Mouse (Mus musculus): ENCODE data around the gene Gpr18.

Gpr18 gene

DNA sequence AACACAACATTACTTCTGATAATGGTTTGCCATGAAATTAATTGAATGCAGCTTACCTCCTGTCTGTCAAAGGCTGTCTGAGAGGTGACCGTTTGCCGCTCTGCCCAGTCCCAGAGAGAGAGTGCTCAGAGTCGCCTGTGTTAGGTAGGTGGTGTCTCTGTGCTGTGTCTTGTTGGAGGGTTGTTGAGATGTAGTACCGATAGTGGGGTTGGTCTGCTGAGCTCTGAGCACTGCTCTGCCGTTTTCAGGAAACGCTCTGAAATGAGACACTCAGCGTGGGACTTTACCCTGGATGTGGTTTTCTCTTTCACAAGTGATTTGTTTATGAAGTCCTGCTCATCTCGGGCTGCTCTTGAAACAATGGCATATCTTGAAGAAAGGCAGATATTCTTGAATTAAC, at the start of gene Gpr18:
Gpr18 (minus strand) TSS at position 161 of the 400 bp plus-strand sequence.
- no peak for DNase-seq (ENCODE audit: low read depth, low spot score)

GRCm38 (mm10) chr14:121964990-121965389, 49.4 kb upstream of the Gpr18 start, which contains the start of gene Gpr183:
TSS of gene Gpr183 (minus strand) at chr14:121965195.
- no peak for DNase-seq (ENCODE audit: low read depth, low spot score)

DNA sequence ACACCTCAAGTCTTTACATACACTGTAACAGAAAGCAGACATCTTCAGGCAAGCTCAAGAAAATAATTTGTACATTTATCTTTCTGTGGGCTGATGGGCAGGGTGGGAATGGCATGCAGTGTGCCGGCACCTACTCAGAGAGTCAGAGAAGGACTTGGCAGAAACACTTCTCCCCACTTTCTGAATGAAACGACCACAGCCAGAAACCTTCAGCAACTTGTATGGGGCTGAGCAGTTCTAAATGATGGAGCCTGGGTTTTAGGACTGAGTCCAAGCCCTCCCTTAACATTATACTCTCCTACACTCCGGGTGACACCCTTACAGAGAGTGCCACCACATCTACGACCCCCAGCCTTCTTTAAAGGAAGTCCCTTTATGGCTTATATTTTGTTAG, 48.4 kb upstream of the Gpr18 start:
- DNase-seq (ENCODE audit: low read depth, low spot score) = no peak

DNA sequence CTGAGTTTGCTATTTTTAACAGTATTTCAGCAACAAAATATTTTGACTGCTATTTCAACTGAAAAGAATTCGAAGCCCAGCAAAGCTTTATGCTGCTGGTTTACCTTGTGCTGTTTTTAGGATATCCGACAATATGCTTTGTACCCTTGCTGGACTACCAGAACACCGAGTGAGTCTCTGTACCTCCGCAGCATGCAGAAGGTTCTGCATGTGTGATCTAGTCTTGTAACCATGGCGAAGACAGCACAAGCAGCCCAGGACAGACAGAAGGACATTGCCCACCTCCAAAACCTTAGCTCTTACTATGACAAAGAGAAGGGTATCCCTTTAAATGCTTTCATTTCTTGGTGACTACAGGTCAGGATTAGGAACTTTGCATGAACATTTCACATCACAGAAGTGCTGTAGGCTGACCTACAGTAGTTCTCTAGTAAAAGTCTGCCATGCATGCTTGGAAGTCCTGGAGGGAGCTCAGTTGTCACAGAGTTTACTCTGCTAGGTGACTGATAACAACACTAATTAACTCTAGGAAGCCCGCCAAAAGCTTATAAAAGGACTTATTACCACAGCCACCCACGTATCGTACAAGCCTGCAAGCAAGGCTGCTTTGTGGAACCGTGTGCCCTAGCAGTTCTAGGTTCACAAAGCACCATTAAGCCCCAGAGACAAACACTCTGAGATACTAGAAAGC, 47.8 kb upstream of the Gpr18 start:
- DNase-seq (ENCODE audit: low read depth, low spot score) = no peak

DNA sequence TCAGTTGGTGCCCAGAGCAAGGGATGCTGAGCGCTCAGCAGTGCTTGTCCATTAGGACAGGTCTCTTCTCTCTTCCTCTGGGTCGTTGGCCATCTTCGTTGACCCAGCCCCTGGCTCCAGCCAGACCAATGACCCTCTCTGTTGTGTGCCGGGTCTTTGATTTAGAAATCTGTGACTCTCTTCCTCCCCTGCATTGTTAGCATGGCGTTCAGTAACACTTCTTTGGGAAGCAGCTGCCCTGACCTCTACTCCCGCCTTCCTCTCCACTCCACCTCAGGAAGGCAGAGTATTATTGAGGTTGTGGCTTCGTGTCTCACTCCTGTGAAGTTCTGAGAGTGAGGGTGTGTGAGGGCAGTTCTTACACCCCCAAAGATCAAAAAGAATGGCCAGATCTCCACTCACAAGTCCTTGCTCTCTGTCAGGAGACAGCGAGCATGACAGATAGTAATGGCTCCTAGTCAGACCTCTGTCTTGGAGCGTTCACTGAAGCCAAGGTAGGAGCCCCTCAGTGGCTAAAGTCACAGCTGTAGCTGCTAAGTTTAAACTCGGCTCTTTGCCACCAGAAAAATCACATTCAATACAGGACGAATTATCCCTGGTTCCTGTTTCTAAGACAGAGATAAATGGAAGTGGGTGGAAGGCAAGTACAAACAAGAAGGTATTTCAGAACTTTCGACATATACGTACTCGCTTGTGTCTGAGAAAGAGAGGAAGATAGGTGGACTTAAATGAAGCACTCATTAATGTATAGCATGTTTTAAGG, 46.7 kb upstream of the Gpr18 start:
- DNase-seq (ENCODE audit: low read depth, low spot score) = no peak

- DNase-seq (ENCODE audit: low read depth, low spot score) = no peak
These were observed 46.0 kb upstream of the Gpr18 start for GRCm38 (mm10) chr14:121961496-121962127.

GRCm38 (mm10) chr14:121960997-121961396, 45.4 kb upstream of the Gpr18 start:
- DNase-seq (ENCODE audit: low read depth, low spot score) = no peak

GRCm38 (mm10) chr14:121960531-121960930, 45.0 kb upstream of the Gpr18 start:
- DNase-seq (ENCODE audit: low read depth, low spot score) = no peak

DNA sequence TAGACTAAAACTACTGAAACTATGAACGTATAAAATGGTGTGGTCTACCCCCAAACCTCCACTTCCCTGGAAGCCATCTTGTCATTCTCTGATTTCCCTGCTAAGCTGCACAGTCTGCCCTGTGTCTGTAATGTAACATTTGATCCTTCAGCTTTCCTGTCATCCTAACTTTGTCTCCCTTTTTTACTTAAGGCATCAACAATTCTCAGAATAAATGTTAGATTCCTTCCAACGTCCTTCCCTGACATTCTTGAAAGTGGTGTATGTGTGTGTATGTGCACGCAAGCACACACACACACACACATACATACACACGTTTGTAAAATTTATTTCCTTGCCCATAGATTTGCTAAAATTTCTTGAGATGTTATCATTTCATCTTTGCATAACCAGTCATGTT, 44.5 kb upstream of the Gpr18 start:
- DNase-seq (ENCODE audit: low read depth, low spot score) = no peak

DNA sequence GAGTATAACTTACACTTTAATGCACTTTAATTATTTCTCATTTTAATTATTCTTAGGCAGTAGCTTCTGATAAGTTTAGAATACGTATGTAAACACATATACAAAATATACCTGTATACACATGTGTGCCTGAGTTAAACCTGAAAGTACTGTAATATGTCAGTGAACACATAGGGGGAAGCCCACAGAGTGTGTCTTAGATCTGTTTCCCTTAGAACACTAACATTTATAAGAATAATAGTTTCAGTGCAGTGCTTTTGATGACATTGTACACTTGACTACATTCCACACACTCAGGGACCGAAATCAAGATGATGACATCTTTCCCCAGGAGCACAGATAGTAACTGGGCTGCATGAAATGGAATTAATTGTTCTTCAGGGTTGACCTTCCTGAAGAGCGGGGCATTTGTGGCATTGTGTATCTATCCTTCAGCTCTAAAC, 44.0 kb upstream of the Gpr18 start:
- no peak for DNase-seq (ENCODE audit: low read depth, low spot score)

GRCm38 (mm10) chr14:121958751-121959537, 43.4 kb upstream of the Gpr18 start:
- no peak for DNase-seq (ENCODE audit: low read depth, low spot score)

DNA sequence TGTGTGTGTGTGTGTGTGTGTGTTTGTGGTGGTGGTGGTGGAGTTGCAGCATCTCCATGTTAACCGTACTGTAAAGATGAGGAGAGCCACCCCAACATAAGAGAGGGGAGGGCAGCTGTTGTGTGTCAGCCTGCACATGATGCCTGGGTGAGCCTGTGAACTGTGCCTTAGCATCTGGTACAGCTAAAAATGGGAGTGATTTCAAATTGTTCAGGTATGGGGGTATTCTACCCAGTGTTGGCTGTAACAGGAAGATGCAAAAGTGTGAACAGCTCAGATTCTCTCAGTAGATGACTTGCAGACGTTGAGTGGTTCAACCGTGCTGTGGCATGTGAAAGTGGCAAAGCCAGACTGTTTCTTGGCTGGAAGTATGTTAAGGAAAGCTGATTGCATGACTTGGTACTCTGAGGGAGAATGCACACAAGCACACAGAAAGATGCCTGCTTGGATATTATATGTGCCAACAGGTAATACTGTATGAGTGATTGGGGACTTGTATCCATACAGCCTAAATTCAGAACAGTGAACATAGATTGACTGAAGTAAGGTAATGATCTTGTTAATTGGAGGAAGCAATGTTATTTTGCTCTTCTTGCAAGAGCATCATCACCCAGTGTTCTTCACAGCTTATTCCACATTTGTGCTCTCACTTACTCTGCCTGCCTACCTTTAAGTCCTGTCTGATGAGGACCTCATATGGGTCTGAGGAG, 42.6 kb upstream of the Gpr18 start:
- no peak for DNase-seq (ENCODE audit: low read depth, low spot score)

- DNase-seq (ENCODE audit: low read depth, low spot score) = no peak
These were observed 41.7 kb upstream of the Gpr18 start for GRCm38 (mm10) chr14:121957176-121957871.

DNA sequence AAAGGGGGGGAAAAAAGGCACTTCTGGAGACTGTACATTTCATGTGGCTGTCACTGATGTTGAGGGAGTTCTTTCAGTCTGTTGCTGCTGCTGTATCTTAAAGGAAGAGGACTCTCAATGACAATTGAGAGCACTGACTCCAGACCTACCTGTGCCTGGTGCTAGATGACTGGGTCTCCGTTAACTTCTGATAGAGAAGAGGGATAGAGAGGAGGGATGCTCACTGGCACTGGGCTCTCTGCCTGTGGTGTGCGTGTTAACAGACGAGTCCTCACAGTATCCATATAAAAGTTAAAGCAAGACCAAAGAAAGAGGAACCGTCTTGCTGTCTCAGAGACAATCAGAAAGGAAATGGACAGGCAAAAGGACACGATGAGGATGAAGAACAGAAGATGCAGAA, 40.7 kb upstream of the Gpr18 start:
- no peak for DNase-seq (ENCODE audit: low read depth, low spot score)

DNA sequence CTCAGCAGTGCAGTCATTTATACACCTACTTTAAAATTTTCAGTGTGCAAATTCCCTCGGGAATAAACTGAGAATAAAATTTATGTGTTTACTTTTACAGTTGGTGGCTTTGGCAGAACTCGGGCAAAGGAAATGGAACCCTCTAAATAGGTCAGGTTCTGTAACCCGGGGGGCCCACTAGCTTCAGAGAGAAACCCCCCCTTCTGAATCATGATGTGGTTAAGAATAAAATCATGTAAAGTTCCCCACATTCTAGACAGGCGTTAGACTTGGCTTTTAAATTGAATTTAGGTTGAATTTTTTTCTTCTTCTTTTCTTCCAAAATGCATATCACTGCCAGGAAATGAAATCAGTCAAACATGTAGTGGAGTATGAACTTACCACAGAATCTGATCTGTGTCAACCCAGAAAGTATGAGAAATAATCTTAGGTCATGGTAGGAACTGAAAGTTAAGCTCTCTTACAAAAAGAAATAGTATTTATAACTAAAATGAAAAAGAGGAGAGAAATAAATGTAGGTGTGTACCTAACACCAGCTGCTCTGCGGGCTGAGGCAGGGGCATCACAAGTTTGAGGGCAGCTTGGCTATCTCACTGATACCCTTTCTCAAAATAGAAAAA, 39.7 kb upstream of the Gpr18 start:
- no peak for DNase-seq (ENCODE audit: low read depth, low spot score)

DNA sequence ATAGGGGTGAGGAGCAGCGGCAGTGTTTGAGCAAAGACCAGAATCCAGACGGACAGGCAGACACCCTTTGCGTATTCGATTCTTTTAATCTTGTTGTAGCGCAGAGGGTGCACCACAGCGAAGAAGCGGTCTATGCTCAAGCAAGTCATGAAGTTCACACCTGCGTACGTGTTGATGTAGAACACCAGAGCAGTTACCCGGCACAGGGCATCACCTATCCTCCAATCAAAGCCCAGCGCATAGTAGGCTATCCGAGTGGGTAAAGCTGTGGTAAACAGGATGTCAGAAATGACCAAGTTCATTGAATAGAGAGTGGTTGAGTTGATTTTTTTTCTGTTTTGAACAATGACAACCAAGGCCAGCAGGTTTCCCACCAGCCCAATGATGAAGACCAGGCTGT, 39.0 kb upstream of the Gpr18 start:
- DNase-seq (ENCODE audit: low read depth, low spot score) = no peak

GRCm38 (mm10) chr14:121954129-121954528, 38.5 kb upstream of the Gpr18 start:
- no peak for DNase-seq (ENCODE audit: low read depth, low spot score)

- no peak for DNase-seq (ENCODE audit: low read depth, low spot score)
These were observed 36.4 kb upstream of the Gpr18 start for GRCm38 (mm10) chr14:121952046-121952400.

DNA sequence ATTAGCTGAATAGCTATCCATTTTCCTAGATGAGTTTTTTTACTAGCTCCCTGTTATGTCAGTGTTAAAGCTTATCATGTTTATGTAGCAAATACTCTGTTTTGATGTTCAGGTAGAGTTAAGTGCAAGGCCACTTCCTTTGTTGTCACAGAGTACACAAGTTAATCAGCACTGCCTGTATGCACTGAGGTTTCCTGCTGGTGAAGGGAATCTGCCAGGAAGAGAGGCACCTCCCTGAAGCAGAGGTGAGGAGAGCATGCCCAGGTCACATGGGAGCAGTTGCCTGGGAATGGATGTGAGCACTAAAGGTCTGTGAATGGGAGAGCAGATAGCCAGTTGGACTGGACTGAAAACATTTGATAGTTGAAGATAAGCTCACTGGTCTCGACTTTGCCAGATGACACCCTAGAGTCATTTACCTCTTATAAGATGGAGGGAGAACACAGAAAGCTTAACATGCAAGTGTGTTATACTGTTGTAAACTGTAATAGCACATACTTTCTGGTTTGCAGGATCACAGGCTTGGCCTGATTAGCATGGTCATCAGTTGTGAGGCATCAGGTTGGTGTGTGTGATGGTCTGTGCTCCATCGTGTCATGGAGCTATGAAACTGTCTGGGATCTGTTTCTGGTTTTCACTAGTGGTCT, 35.9 kb upstream of the Gpr18 start:
- DNase-seq (ENCODE audit: low read depth, low spot score) = no peak

- DNase-seq (ENCODE audit: low read depth, low spot score) = no peak
These were observed 34.3 kb upstream of the Gpr18 start for GRCm38 (mm10) chr14:121949897-121950296.

Data from mesoderm, embryonic 11.5 days (tissue).